ENCODE assay signal across 8 mouse cellular contexts in the genomic region with DNA sequence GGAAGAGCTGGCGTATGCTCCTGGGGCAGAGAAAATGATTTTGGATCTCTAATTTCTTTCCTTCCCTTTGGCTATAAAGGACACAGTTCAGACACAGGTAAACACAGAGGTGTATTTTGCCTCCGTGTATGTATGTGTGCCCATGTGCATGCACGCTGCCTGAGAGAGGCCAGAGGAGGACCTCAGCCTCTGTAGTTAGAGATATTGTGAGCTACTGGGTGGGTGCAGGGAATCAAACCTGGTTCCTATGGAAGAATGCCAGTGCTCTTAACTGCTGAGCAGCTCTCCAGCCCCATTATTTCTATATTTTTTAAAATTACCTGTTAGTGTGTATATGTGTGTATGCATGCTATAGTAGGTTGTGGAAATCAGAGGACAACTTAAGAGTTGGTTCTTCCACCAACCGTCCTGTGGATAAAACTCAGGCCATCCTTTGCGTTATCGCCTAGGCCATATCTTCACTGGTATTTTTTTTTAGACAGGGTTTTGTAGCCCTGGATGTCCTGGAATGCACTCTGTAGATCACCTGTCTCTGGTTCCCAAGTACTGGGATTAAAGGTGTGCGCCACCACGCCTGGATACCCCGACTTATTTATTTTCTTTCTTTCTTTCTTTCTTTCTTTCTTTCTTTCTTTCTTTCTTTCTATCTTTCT. TPM values are rescaled to one million over a fixed set of nuclear protein-coding genes. Genes with fewer than 3 reads are reported as not detected.
A peak's percentile ranks its signal among the peaks of the same experiment; 100 is the strongest.
DNase-seq lines count a peak whose midpoint lies in the region; ATAC-seq and TF ChIP-seq lines count a peak whose summit lies in the region.

No protein-coding gene starts in this region.

- H3K27me3 ChIP-seq in E14TG2a.4 (ENCODE audit: insufficient read depth, low read length), result no peaks in the 10 kb centered on the region
- H3K27me3 ChIP-seq in heart, embryonic 16.5 days (ENCODE audit: control insufficient read depth, insufficient read depth, low read length), result no peaks in the 10 kb centered on the region
- H3K27me3 ChIP-seq in liver, embryonic 16.5 days (ENCODE audit: control insufficient read depth, insufficient read depth, low read depth, low read length), result no peaks in the 10 kb centered on the region

- ATAC-seq in heart, embryonic 16.5 days (replicated peaks; ENCODE audit: extremely low read depth, insufficient read depth, low FRiP score), result no peak
- no peak for ATAC-seq in liver, embryonic 16.5 days (ENCODE audit: low read depth)

- WGBS in heart, embryonic 16.5 days, result 65% methylated on average over 9 of the region's 9 CpGs
- WGBS in liver, embryonic 16.5 days (ENCODE audit: insufficient replicate concordance), result 53% methylated on average over 9 of the region's 9 CpGs

- peak overlapping the region; percentile 86 for H3K9ac ChIP-seq in heart, embryonic 16.5 days (ENCODE audit: low read length)
- H3K9ac ChIP-seq in liver, embryonic 16.5 days (ENCODE audit: low read depth, low read length), result peak overlapping the region; percentile 86

- peak overlapping the region; percentile 82 for H3K4me2 ChIP-seq in heart, embryonic 16.5 days (ENCODE audit: low read depth, low read length)
- H3K4me2 ChIP-seq in liver, embryonic 16.5 days (ENCODE audit: low read depth, low read length), result peak overlapping the region; percentile 95

- peaks cover 55% of the 10 kb centered on the region for H3K36me3 ChIP-seq in E14TG2a.4 (ENCODE audit: insufficient read depth, low read length)
- 0 out of 2 replicates have a peak, but pooled peaks cover 3% of the 10 kb centered on the region for H3K36me3 ChIP-seq in heart, embryonic 16.5 days (ENCODE audit: control insufficient read depth, insufficient read depth)
- H3K36me3 ChIP-seq in liver, embryonic 16.5 days (ENCODE audit: control insufficient read depth, insufficient read depth), result peaks cover 3% of the 10 kb centered on the region

- no peak for TF ChIP-seq CTCF in gastrocnemius, adult 2 months (IDR thresholded peaks at IDR 0.05)
- TF ChIP-seq CTCF in E14TG2a.4 (conservative IDR thresholded peaks at IDR 0.05; ENCODE audit: low read length), result no peak

- no peaks in the 10 kb centered on the region for H3K9me3 ChIP-seq in E14TG2a.4 (ENCODE audit: low read length)
- no peaks in the 10 kb centered on the region for H3K9me3 ChIP-seq in heart, embryonic 16.5 days (replicated peaks; ENCODE audit: control insufficient read depth, low read length)
- H3K9me3 ChIP-seq in liver, embryonic 16.5 days (replicated peaks; ENCODE audit: control insufficient read depth, low read length), result no peaks in the 10 kb centered on the region

- H3K4me1 ChIP-seq in E14TG2a.4 (replicated peaks; ENCODE audit: low read depth, low read length), result peaks cover 59% of the 10 kb centered on the region
- H3K4me1 ChIP-seq in heart, embryonic 16.5 days (ENCODE audit: control insufficient read depth, insufficient read depth, low read length), result peaks cover 15% of the 10 kb centered on the region
- peaks cover 22% of the 10 kb centered on the region for H3K4me1 ChIP-seq in liver, embryonic 16.5 days (ENCODE audit: control insufficient read depth, low read depth, low read length)

- DNase-seq in gastrocnemius, adult 2 months, result no peak
- DNase-seq in gastrocnemius, adult 8-10 months (ENCODE audit: low spot score in 2 of 2), result no peak
- DNase-seq in cerebellum, adult 11-12 months, result no peak
- DNase-seq in urinary bladder, adult 18-20 months (ENCODE audit: low spot score in 2 of 2), result no peak
- DNase-seq in layer of hippocampus, adult 18-20 months (ENCODE audit: low spot score in 2 of 2), result no peak

- intact Hi-C loops in gastrocnemius, adult 2 months (cut with DNase I), result no loop called here

- no peak overlapping the region for H3K27ac ChIP-seq in gastrocnemius, adult 2 months
- H3K27ac ChIP-seq in heart, embryonic 16.5 days (ENCODE audit: low read length), result no peak overlapping the region
- peak overlapping the region; percentile 83; the same call in 1 of the 2 replicates for H3K27ac ChIP-seq in liver, embryonic 16.5 days (ENCODE audit: low read length)

- peak overlapping the region; percentile 99 for H3K4me3 ChIP-seq in gastrocnemius, adult 2 months
- peak overlapping the region; percentile 98 for H3K4me3 ChIP-seq in E14TG2a.4 (replicated peaks; ENCODE audit: low read length)
- H3K4me3 ChIP-seq in heart, embryonic 16.5 days (ENCODE audit: low read length), result peak overlapping the region; percentile 85
- H3K4me3 ChIP-seq in liver, embryonic 16.5 days (ENCODE audit: low read depth, low read length), result peak overlapping the region; percentile 97

RNA-seq across cellular contexts. Expression of a gene that starts 1.4 kb away (rescaled TPM):
- total RNA-seq in gastrocnemius, adult 2 months (2021), result 1 to 10 TPM; 4.0 to 4.9 TPM
- total RNA-seq in gastrocnemius, adult 8-10 months (2022), result 1 to 10 TPM; 3.5 to 4.7 (median 4.2) TPM
- 26.6 and 29.2 TPM in 2 replicates for polyA plus RNA-seq in heart, embryonic 16.5 days (2015; fragmentation: Nextera tagmentation; extraction: Ambion mirVana)
- polyA plus RNA-seq in liver, embryonic 16.5 days (2015; fragmentation: Nextera tagmentation; extraction: Ambion mirVana), result 20.3 and 21.8 TPM in 2 replicates
- total RNA-seq in layer of hippocampus, adult 18-20 months (2021), result 10 to 100 TPM; 14.6 to 15.3 TPM

RNA-seq across cellular contexts. Expression of a gene that starts 55.5 kb away (rescaled TPM):
- not detected for total RNA-seq in gastrocnemius, adult 2 months (2021)
- not detected for total RNA-seq in gastrocnemius, adult 8-10 months (2022)
- not detected in 2 replicates for polyA plus RNA-seq in heart, embryonic 16.5 days (2015; fragmentation: Nextera tagmentation; extraction: Ambion mirVana)
- polyA plus RNA-seq in liver, embryonic 16.5 days (2015; fragmentation: Nextera tagmentation; extraction: Ambion mirVana), result not detected in 2 replicates
- not detected for total RNA-seq in layer of hippocampus, adult 18-20 months (2021)
